Mouse (Mus musculus): ENCODE data around the gene Kcnn3. TPM values are rescaled to one million over a fixed set of nuclear protein-coding genes. Genes with fewer than 3 reads are reported as not detected.

Gene Kcnn3
- polyA plus RNA-seq, 1 experiment = 2.4 TPM

DNA sequence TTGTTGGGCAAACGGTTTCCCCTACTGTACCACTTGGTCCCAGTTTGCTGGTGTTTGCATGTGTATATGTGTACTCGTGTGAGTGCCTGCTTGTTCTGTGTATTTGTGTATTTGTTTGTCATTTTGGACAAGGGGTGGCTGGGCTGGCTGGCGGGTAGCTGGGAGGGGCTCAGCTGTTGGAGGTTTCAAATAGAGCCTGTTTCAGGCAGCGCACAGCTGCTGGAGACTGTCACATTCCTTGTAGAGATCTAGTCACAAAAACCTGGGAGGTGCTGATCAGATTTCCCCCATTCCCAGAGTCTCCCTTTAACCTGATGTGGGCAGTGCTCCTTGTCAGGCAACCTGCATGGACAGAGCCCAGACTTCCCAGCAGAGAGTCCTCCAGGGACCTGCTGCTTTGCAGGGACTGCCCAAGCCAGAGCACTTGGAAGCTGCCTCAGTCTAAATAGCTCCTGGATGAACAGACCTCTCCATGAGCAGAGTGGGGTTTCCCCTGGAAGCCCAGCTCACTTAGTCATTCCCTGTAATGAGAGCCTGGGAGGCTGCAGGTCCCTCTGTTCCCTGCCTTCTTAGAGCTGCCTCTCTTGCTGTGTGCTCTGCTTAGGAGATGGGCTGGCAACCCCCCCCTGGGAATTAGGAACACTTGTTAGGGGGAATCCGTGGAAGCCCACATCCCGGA is 2.6 kb downstream of the Kcnn3 start:
- Histone ChIP-seq H3K27me3 (ENCODE audit: control insufficient read depth, insufficient read depth, low read length) (peaks cover 7% of the 10 kb centered on the region; the same call in 1 of the 2 replicates), H3K4me3 (ENCODE audit: control insufficient read depth, insufficient read depth, low read length) (no peak overlapping the region), H3K27ac (ENCODE audit: control insufficient read depth, insufficient read depth, low read length) (no peak overlapping the region), H3K36me3 (ENCODE audit: control insufficient read depth, insufficient read depth, low read length) (no peaks in the 10 kb centered on the region), H3K4me1 (replicated peaks; ENCODE audit: control insufficient read depth, insufficient read depth, low read length) (no peaks in the 10 kb centered on the region)
- no peak for TF ChIP-seq POLR2A (IDR thresholded peaks at IDR 0.05; ENCODE audit: control insufficient read depth, extremely low read depth, insufficient read depth, low read length, poor library complexity)
- TF ChIP-seq CTCF (IDR thresholded peaks at IDR 0.05; ENCODE audit: borderline replicate concordance, control insufficient read depth, extremely low read depth, insufficient read depth, low read length, poor library complexity) = no peak
- WGBS = 80% methylated on average over 6 of the region's 6 CpGs
- DNase-seq = no peak

DNA sequence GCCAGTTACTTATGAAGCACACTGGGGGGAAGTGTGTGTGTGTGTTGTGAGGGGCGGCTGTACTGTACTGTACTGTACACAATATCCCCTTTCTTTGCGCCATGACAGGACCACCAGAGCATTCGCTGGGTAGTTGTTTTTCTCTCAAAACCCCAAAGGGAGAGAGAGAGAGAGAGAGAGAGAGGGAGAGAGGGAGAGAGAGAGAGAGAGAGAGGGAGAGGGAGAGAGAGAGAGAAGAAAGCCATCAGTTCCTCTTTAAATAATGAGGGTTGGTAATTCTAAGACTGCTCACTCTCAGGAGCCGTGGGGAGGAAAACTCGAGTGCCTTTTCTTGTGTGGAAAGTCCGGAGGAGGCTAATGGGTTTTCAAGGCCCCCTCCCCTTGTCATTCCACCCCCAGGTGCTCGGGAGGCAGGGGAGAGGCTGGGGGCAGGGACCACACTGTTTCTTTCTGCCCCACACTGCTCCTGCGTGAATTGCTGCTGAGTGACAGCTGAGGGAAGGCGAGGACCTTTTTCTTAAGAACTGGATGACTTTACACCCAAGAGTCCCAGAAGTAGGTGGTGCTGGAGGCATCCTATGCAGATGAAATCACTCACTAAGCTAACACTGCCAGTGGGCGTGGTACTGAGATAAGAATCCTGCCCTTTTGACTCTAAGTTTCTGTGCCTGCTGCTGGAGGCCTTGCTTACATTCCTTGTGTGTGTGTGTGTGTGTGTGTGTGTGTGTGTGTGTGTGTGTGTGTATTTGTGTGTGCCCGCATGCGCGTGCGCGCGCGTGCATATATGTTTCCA is 6.5 kb downstream of the Kcnn3 start:
- Histone ChIP-seq H3K27ac (ENCODE audit: control insufficient read depth, insufficient read depth, low read length) (no peak overlapping the region), H3K4me3 (ENCODE audit: control insufficient read depth, insufficient read depth, low read length) (no peak overlapping the region), H3K4me1 (replicated peaks; ENCODE audit: control insufficient read depth, insufficient read depth, low read length) (no peaks in the 10 kb centered on the region), H3K27me3 (ENCODE audit: control insufficient read depth, insufficient read depth, low read length) (no peaks in the 10 kb centered on the region), H3K36me3 (ENCODE audit: control insufficient read depth, insufficient read depth, low read length) (no peaks in the 10 kb centered on the region)
- no peak for DNase-seq
- WGBS = 59% methylated on average over 17 of the region's 17 CpGs
- no peak for TF ChIP-seq POLR2A (IDR thresholded peaks at IDR 0.05; ENCODE audit: control insufficient read depth, extremely low read depth, insufficient read depth, low read length, poor library complexity)
- TF ChIP-seq CTCF (IDR thresholded peaks at IDR 0.05; ENCODE audit: borderline replicate concordance, control insufficient read depth, extremely low read depth, insufficient read depth, low read length, poor library complexity) = no peak

DNA sequence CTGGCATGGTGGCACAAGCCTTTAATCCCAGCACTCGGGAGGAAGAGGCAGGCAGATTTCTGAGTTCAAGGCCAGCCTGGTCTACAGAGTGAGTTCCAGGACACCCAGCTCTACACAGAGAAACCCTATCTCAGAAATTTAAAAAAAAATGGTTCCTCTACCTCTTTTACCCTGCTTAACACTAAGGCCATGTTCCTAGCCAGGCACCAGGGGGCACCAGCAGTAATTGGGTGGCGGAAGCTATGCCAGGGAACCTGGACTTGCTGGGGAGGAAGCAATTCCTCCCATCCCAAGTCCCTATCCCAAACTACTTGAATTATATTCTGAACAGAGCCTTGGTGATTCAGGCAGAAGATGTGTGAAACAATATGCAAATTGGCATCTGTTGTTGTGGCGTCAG is 9.8 kb downstream of the Kcnn3 start:
- Histone ChIP-seq H3K4me3 (ENCODE audit: control insufficient read depth, insufficient read depth, low read length) (no peak overlapping the region), H3K4me1 (replicated peaks; ENCODE audit: control insufficient read depth, insufficient read depth, low read length) (no peaks in the 10 kb centered on the region), H3K36me3 (ENCODE audit: control insufficient read depth, insufficient read depth, low read length) (no peaks in the 10 kb centered on the region), H3K27ac (ENCODE audit: control insufficient read depth, insufficient read depth, low read length) (no peak overlapping the region), H3K27me3 (ENCODE audit: control insufficient read depth, insufficient read depth, low read length) (no peaks in the 10 kb centered on the region)
- TF ChIP-seq CTCF (IDR thresholded peaks at IDR 0.05; ENCODE audit: borderline replicate concordance, control insufficient read depth, extremely low read depth, insufficient read depth, low read length, poor library complexity) (no peak), POLR2A (IDR thresholded peaks at IDR 0.05; ENCODE audit: control insufficient read depth, extremely low read depth, insufficient read depth, low read length, poor library complexity) (no peak)
- 88% methylated on average over 3 of the region's 3 CpGs for WGBS
- peak; percentile 8 for DNase-seq

DNA sequence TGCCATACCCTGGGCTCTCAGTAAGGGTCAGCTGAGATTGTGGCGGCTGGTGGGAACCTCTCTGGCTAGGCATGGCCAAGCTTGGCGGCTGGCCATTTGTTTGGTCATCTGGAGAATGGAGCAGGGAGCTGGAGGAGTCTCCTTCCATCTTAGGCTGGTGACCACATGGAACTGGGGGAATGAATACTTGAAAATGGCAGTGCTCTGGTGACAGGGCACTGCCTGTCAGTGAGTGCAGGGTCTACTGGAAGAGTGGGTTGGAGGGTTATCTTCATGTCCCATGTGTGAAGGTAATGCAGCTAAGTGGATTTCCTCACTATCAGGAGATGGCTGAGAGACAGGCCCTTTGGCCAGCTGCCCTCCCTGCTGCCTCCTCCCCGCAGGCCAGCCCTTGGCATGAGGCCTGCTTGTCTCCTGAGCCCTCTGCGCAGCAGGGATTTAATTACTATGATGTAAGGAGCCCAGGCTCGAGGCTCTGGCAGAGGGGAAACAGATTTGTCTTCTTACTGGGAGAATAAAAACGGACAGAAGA is 14.7 kb downstream of the Kcnn3 start:
- WGBS = 83% methylated on average over 6 of the region's 6 CpGs
- Histone ChIP-seq H3K4me1 (replicated peaks; ENCODE audit: control insufficient read depth, insufficient read depth, low read length) (no peaks in the 10 kb centered on the region), H3K36me3 (ENCODE audit: control insufficient read depth, insufficient read depth, low read length) (no peaks in the 10 kb centered on the region), H3K27ac (ENCODE audit: control insufficient read depth, insufficient read depth, low read length) (no peak overlapping the region), H3K27me3 (ENCODE audit: control insufficient read depth, insufficient read depth, low read length) (no peaks in the 10 kb centered on the region), H3K4me3 (ENCODE audit: control insufficient read depth, insufficient read depth, low read length) (no peak overlapping the region)
- TF ChIP-seq CTCF (IDR thresholded peaks at IDR 0.05; ENCODE audit: borderline replicate concordance, control insufficient read depth, extremely low read depth, insufficient read depth, low read length, poor library complexity) (no peak), POLR2A (IDR thresholded peaks at IDR 0.05; ENCODE audit: control insufficient read depth, extremely low read depth, insufficient read depth, low read length, poor library complexity) (no peak)
- no peak for DNase-seq

GRCm38 (mm10) chr3:89535147-89535546 is 15.2 kb downstream of the Kcnn3 start:
- no peak for TF ChIP-seq CTCF (IDR thresholded peaks at IDR 0.05; ENCODE audit: borderline replicate concordance, control insufficient read depth, extremely low read depth, insufficient read depth, low read length, poor library complexity)
- no peak for TF ChIP-seq POLR2A (IDR thresholded peaks at IDR 0.05; ENCODE audit: control insufficient read depth, extremely low read depth, insufficient read depth, low read length, poor library complexity)
- no peaks in the 10 kb centered on the region for H3K36me3 ChIP-seq (ENCODE audit: control insufficient read depth, insufficient read depth, low read length)
- H3K4me3 ChIP-seq (ENCODE audit: control insufficient read depth, insufficient read depth, low read length) = no peak overlapping the region
- no peak for DNase-seq
- H3K27ac ChIP-seq (ENCODE audit: control insufficient read depth, insufficient read depth, low read length) = no peak overlapping the region
- H3K4me1 ChIP-seq (replicated peaks; ENCODE audit: control insufficient read depth, insufficient read depth, low read length) = no peaks in the 10 kb centered on the region
- WGBS = 92% methylated on average over 2 of the region's 2 CpGs
- H3K27me3 ChIP-seq (ENCODE audit: control insufficient read depth, insufficient read depth, low read length) = no peaks in the 10 kb centered on the region

DNA sequence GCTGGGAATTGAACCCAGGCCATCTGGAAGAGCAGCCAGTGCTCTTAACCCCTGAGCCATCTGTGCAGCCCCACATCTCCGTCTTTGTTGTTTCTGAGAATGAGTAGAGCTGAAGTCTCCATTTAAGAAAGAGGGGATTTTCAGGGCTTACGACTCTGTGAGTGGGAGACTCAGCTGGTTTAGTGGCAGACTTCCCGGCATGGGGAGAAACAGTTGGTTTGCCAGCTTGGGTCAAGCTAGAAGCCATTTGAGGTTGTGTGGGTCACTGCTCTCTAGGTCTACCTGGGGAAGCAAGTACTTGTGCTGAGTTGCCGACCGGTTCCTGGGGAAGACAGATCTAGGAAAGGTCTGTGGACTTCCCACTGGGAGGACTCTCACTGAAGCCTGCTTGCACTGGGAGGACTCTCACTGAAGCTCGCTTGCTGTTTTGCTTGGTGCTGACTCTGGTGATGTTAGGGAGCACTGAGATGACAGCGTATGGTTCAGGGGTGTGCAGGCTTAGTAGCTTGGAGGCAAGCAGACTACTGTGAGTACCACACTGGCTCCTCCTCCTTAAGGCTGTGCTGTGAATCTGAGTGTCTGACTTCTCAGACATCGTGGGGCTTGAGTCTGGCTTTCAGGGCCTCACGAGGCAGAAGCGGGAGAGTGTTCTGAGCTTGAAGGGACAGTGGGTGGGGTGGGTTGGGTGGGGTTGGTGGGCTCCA is 19.2 kb downstream of the Kcnn3 start:
- Histone ChIP-seq H3K4me1 (replicated peaks; ENCODE audit: control insufficient read depth, insufficient read depth, low read length) (no peaks in the 10 kb centered on the region), H3K36me3 (ENCODE audit: control insufficient read depth, insufficient read depth, low read length) (no peaks in the 10 kb centered on the region), H3K27me3 (ENCODE audit: control insufficient read depth, insufficient read depth, low read length) (no peaks in the 10 kb centered on the region), H3K27ac (ENCODE audit: control insufficient read depth, insufficient read depth, low read length) (no peak overlapping the region), H3K4me3 (ENCODE audit: control insufficient read depth, insufficient read depth, low read length) (no peak overlapping the region)
- 84% methylated on average over 10 of the region's 10 CpGs for WGBS
- TF ChIP-seq POLR2A (IDR thresholded peaks at IDR 0.05; ENCODE audit: control insufficient read depth, extremely low read depth, insufficient read depth, low read length, poor library complexity) = no peak
- no peak for TF ChIP-seq CTCF (IDR thresholded peaks at IDR 0.05; ENCODE audit: borderline replicate concordance, control insufficient read depth, extremely low read depth, insufficient read depth, low read length, poor library complexity)
- no peak for DNase-seq
